Mouse (Mus musculus) olfactory bulb, adult 2 months (tissue): ENCODE results near the gene BC030867. TPM values are rescaled to one million over a fixed set of nuclear protein-coding genes. Genes with fewer than 3 reads are reported as not detected.

Experiments
- H3K27ac ChIP-seq: fragments of 200-500 bp; 2 replicates; pipeline ENCODE4 v1.5.1; 2012; ENCODE audit warnings: low read depth, low read length; ENCODE audit not compliant: insufficient read depth
- H3K4me1 ChIP-seq: fragments of 200-500 bp; 2 replicates; pipeline ENCODE4 v1.6.1; 2012; ENCODE audit warnings: low read length; ENCODE audit not compliant: control insufficient read depth, insufficient read depth
- H3K4me3 ChIP-seq: fragments of 200-500 bp; 2 replicates; pipeline ENCODE4 v1.5.1; 2012; ENCODE audit warnings: mild to moderate bottlenecking, low read depth, low read length, moderate library complexity; ENCODE audit not compliant: insufficient read depth
- CTCF ChIP-seq: fragments of 200-500 bp; IDR thresholded peaks from 2 replicates; pipeline ENCODE4 v1.5.1; 2012; ENCODE audit warnings: low read depth, mild to moderate bottlenecking, low read length, moderate library complexity; ENCODE audit not compliant: insufficient read depth
- POLR2A ChIP-seq: fragments of 200-500 bp; IDR thresholded peaks from 2 replicates; pipeline ENCODE4 v1.6.1; 2012; ENCODE audit warnings: mild to moderate bottlenecking, low read depth, low read length, moderate library complexity; ENCODE audit not compliant: insufficient read depth
- WGBS: fragments of 180-500 bp; shearing (Covaris S2); methylation state at CpG from one replicate; pipeline ENCODE4 v1.1.7; 2018; 5-methylcytosine and 5-hydroxymethylcytosine counted together
- polyA plus RNA-seq: library from polyadenylated mRNA; stranded (reverse); fragments of >200 nt; gene quantifications from 2 replicates; pipeline ENCODE4 v1.2.4, GENCODE M21; 2012; ENCODE audit warnings: low replicate concordance; ENCODE audit not compliant: missing spikeins, insufficient read depth, insufficient read length

BC030867 gene
- not detected in 2 replicates for polyA plus RNA-seq

GRCm38 (mm10) chr11:102248630-102249230, at the start of gene BC030867:
BC030867 (plus strand) TSS chr11:102248882.
- WGBS: under 1% methylated on average over 41 of the region's 41 CpGs
- TF ChIP-seq POLR2A: no peak
- peak; percentile 77 for TF ChIP-seq CTCF
- peaks cover 16% of the 10 kb centered on the region for H3K4me1 ChIP-seq
- no peak within 1 kb of the TSS for H3K27ac ChIP-seq
- peak within 1 kb of the TSS; percentile 33 for H3K4me3 ChIP-seq

GRCm38 (mm10) chr11:102199856-102200255, 48.8 kb upstream of the BC030867 start:
- Histone ChIP-seq H3K4me1 (peaks cover 72% of the 10 kb centered on the region), H3K4me3 (no peak overlapping the region), H3K27ac (no peak overlapping the region)
- WGBS: 81% methylated on average over 9 of the region's 9 CpGs
- TF ChIP-seq POLR2A: no peak
- TF ChIP-seq CTCF: no peak

GRCm38 (mm10) chr11:102201408-102201821, 47.3 kb upstream of the BC030867 start:
- peaks cover 78% of the 10 kb centered on the region for H3K4me1 ChIP-seq
- TF ChIP-seq POLR2A: no peak
- no peak for TF ChIP-seq CTCF
- no peak overlapping the region for H3K4me3 ChIP-seq
- no peak overlapping the region for H3K27ac ChIP-seq
- WGBS: 23% methylated on average over 12 of the region's 12 CpGs

- no peak for TF ChIP-seq POLR2A
- no peak for TF ChIP-seq CTCF
- Histone ChIP-seq H3K4me1 (peaks cover 77% of the 10 kb centered on the region), H3K4me3 (0 out of 2 replicates have a peak overlapping the region, but pooled peaks have one; percentile 3), H3K27ac (peak overlapping the region; percentile 88)
- 26% methylated on average over 30 of the region's 30 CpGs for WGBS
Measured at GRCm38 (mm10) chr11:102206481-102206880, 42.2 kb upstream of the BC030867 start.

GRCm38 (mm10) chr11:102207825-102208777, 40.6 kb upstream of the BC030867 start:
- Histone ChIP-seq H3K4me1 (peaks cover 69% of the 10 kb centered on the region), H3K27ac (peak overlapping the region; percentile 88), H3K4me3 (no peak overlapping the region)
- WGBS: 18% methylated on average over 11 of the region's 11 CpGs
- TF ChIP-seq POLR2A (no peak), CTCF (no peak)

- 17% methylated on average over 4 of the region's 4 CpGs for whole genome bisulfite sequencing
- Histone ChIP-seq H3K4me3 (no peak overlapping the region), H3K4me1 (peaks cover 75% of the 10 kb centered on the region), H3K27ac (peak overlapping the region; percentile 17; the same call in 1 of the 2 replicates)
- no peak for TF ChIP-seq POLR2A
- no peak for TF ChIP-seq CTCF
Measured at GRCm38 (mm10) chr11:102208846-102209245, 39.8 kb upstream of the BC030867 start.

- WGBS: 18% methylated on average over 2 of the region's 2 CpGs
- no peak for TF ChIP-seq POLR2A
- TF ChIP-seq CTCF: no peak; the same call in 1 of the 2 replicates
- Histone ChIP-seq H3K4me3 (no peak overlapping the region), H3K27ac (0 out of 2 replicates have a peak overlapping the region, but pooled peaks have one; percentile 23), H3K4me1 (peaks cover 79% of the 10 kb centered on the region)
Measured at GRCm38 (mm10) chr11:102209742-102210141, 38.9 kb upstream of the BC030867 start.

GRCm38 (mm10) chr11:102210185-102210584, 38.5 kb upstream of the BC030867 start:
- H3K4me1 ChIP-seq: peaks cover 77% of the 10 kb centered on the region
- no peak overlapping the region for H3K4me3 ChIP-seq
- no peak overlapping the region for H3K27ac ChIP-seq
- 51% methylated on average over 3 of the region's 3 CpGs for WGBS
- TF ChIP-seq POLR2A: no peak
- no peak for TF ChIP-seq CTCF
